Mouse (Mus musculus) heart, adult 2 months (tissue): Measurements from ENCODE around the gene Pir.

Source experiments
- CTCF ChIP-seq: fragments of 200-600 bp; IDR thresholded peaks from 2 replicates; pipeline ENCODE4 v1.8.1; 2022; ENCODE audit warnings: antibody characterized with exemption, mild to moderate bottlenecking, moderate library complexity
- EP300 ChIP-seq: fragments of 200-500 bp; IDR thresholded peaks from 2 replicates; pipeline ENCODE4 v1.6.1; 2011; ENCODE audit warnings: low read depth, low read length, control low read depth; ENCODE audit not compliant: insufficient read depth
- POLR2A ChIP-seq: fragments of 200-500 bp; IDR thresholded peaks from 2 replicates; pipeline ENCODE4 v1.6.1; 2011; ENCODE audit warnings: mild to moderate bottlenecking, low read depth, low read length, control low read depth; ENCODE audit not compliant: insufficient read depth

DNA sequence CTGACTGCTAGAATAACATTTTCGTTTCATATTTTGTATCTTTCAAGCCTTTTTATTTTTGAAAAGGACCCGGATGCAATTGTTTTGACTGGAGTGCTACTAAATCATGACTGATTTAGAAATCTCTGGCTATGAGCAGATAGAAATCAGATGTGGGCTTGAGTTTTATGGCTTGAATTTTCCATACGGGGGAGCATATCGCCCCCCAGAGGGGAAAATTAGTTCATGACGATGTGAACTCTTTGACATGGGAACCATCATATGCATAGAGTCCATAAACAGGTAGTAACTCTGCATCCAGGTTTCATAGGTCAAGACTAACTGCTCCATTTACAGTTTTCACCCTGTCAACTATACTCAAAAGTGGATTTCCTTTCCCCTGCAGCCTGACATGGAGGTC lies 105.4 kb downstream of the Pir start:
- TF ChIP-seq EP300 (no peak), CTCF (peak; percentile 20), POLR2A (no peak)
